Mouse (Mus musculus): ENCODE results near the gene 2410004P03Rik. TPM values are rescaled to one million over a fixed set of nuclear protein-coding genes. Genes with fewer than 3 reads are reported as not detected.

Gene 2410004P03Rik
- total and polyA plus RNA-seq, 3 experiments, result 0.09 TPM; not detected in 2

DNA sequence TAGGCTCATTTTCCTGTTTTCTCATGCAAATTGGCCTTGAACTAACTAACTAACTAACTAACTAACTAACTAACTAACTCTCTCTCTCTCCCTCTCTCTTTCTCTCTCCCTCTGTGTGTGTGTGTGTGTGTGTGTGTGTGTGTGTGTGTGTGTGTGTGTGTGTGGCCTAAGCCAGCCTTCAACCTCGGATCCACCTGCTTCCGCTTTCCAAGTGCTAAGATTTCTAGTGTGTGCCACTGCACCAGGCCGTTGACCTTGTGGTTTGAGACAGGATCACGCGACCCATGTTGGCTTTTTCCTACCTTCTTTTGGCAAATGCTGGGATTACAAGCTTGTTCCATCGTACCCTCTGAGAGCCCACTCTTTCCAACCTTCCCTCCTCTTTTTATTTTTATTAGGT lies 10.9 kb downstream of the 2410004P03Rik start (continued):
- peak; percentile 56; the same call in 1 of the 2 replicates for TF ChIP-seq EP300 (IDR thresholded peaks at IDR 0.05; ENCODE audit: low read length)
- TF ChIP-seq MAX (IDR thresholded peaks at IDR 0.05; ENCODE audit: low read length), result no peak; the same call in 1 of the 2 replicates
- TF ChIP-seq NRF1 (IDR thresholded peaks at IDR 0.05; ENCODE audit: low read depth, low read length), result no peak
- no peak for TF ChIP-seq USF1 (IDR thresholded peaks at IDR 0.05; ENCODE audit: low read depth, low read length)
- TF ChIP-seq IRF4 (IDR thresholded peaks at IDR 0.05; ENCODE audit: low read depth, low read length), result peak; percentile 30; the same call in 1 of the 2 replicates
- no peak for TF ChIP-seq TBP (conservative IDR thresholded peaks at IDR 0.05; ENCODE audit: low read depth, low read length)
- TF ChIP-seq UBTF (IDR thresholded peaks at IDR 0.05; ENCODE audit: low read depth, low read length), result no peak
- 0 out of 2 replicates have a peak, but pooled peaks have one; percentile 27 for TF ChIP-seq RCOR1 (conservative IDR thresholded peaks at IDR 0.05; ENCODE audit: low read depth, low read length)
- TF ChIP-seq SIN3A (IDR thresholded peaks at IDR 0.05; ENCODE audit: low read length), result peak; percentile 70; the same call in 1 of the 2 replicates
- no peak for TF ChIP-seq HCFC1 (IDR thresholded peaks at IDR 0.05; ENCODE audit: low read depth, low read length)
- no peak for TF ChIP-seq ZNF384 (IDR thresholded peaks at IDR 0.05; ENCODE audit: low read depth, low read length)
- peak; percentile 87; the same call in 1 of the 2 replicates for TF ChIP-seq CHD1 (IDR thresholded peaks at IDR 0.05; ENCODE audit: low read depth, low read length)
- no peak for TF ChIP-seq ZKSCAN1 (IDR thresholded peaks at IDR 0.05; ENCODE audit: borderline replicate concordance, low read depth, low read length)

DNA sequence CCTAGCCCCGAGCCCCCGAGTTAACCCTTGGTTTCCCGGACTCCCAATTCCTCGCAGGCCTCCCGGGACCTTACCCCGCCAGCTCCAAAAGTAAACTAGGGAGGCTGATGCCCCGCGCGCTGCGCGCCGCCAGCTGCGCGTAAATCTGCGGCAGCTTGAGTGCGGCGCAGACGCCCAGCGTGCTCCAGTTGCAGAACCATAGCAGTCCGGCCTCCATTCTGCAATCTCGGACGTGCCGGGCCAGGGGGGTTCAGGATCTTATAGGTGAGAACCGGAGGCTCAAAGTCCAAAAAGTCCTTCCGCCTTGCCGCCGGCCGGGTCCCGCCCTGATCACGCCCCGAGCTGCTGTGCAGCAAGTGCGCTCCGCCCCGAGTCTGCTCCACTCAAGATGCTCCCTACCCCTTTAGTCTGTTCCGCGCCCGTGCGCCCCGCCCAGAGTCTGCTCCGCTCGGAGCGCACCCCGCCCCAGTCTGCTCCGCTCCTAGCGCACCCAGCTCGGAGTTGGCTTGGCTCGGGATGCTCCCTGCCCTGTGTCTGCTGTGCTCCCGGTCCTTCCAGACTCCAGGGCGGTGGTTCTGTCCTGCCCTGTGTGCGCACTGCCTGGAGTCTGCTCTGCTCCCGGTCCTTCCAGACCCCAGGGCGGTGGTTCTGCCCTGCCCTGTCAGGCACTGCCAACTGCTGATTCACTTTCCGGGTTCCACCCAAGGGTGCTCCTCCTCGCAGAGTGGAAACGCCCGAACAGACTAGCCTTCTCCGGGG lies 11.6 kb downstream of the 2410004P03Rik start, which contains the start of gene Pqlc3:
Gene Pqlc3 (minus strand): TSS at position 670 of the 759 bp plus-strand sequence.
- in situ Hi-C loops (cut with MboI; ENCODE audit: low pct_ligation_motif_present, low pct_unique_long_range_greater_than_20kb, low sequenced_read_pairs) (no loop called here), dilution Hi-C loops (cut with MboI; ENCODE audit: extremely low pct_ligation_motif_present, extremely low pct_unique_long_range_greater_than_20kb, low sequenced_read_pairs) (no loop called here)
- TF ChIP-seq POLR2AphosphoS2 (IDR thresholded peaks at IDR 0.05; ENCODE audit: low read depth, low read length), result no peak
- TF ChIP-seq NELFE (IDR thresholded peaks at IDR 0.05; ENCODE audit: low read depth, low read length), result peak; percentile 62; the same call in 1 of the 2 replicates
- TF ChIP-seq SIN3A (IDR thresholded peaks at IDR 0.05; ENCODE audit: low read length), result peak; percentile 67; the same call in 1 of the 2 replicates
- no peak; the same call in 1 of the 2 replicates for TF ChIP-seq MXI1 (IDR thresholded peaks at IDR 0.05; ENCODE audit: low read depth, low read length)
- peak; percentile 63 for TF ChIP-seq MAZ (IDR thresholded peaks at IDR 0.05; ENCODE audit: low read depth, low read length)
- peak; percentile 67 for TF ChIP-seq POLR2A (IDR thresholded peaks at IDR 0.05; ENCODE audit: low read depth, low read length)
- TF ChIP-seq TCF12 (IDR thresholded peaks at IDR 0.05; ENCODE audit: low read depth, low read length), result peak; percentile 50; the same call in 1 of the 2 replicates
- TF ChIP-seq CTCF (conservative IDR thresholded peaks at IDR 0.05 in 1 of 2, IDR thresholded peaks at IDR 0.05 in 1 of 2; ENCODE audit: low read depth in 2 of 2, low read length in 2 of 2), result no peak
- no peak for TF ChIP-seq MAX (IDR thresholded peaks at IDR 0.05; ENCODE audit: low read length)
- TF ChIP-seq IRF4 (IDR thresholded peaks at IDR 0.05; ENCODE audit: low read depth, low read length), result 0 out of 2 replicates have a peak, but pooled peaks have one; percentile 5
- TF ChIP-seq CHD1 (IDR thresholded peaks at IDR 0.05; ENCODE audit: low read depth, low read length), result no peak; the same call in 1 of the 2 replicates
- TF ChIP-seq JUND (conservative IDR thresholded peaks at IDR 0.05; ENCODE audit: low read depth, low read length), result no peak
- TF ChIP-seq ZMIZ1 (IDR thresholded peaks at IDR 0.05; ENCODE audit: low read depth, low read length), result peak; percentile 22; the same call in 1 of the 2 replicates
- TF ChIP-seq BHLHE40 (IDR thresholded peaks at IDR 0.05; ENCODE audit: low read depth, low read length), result peak; percentile 34; the same call in 1 of the 2 replicates
- TF ChIP-seq ELF1 (IDR thresholded peaks at IDR 0.05; ENCODE audit: low read depth, low read length), result peak; percentile 78
- peak; percentile 58 for TF ChIP-seq NRF1 (IDR thresholded peaks at IDR 0.05; ENCODE audit: low read depth, low read length)
- H3K27me3 ChIP-seq (replicated peaks), result no peaks in the 10 kb centered on the region
- H3K9me3 ChIP-seq (replicated peaks; ENCODE audit: low read length), result no peaks in the 10 kb centered on the region
- peak within 1 kb of the TSS; percentile 72 to 79 (median 75) for H3K4me3 ChIP-seq (replicated peaks in 1 of 3; ENCODE audit: low read depth in 2 of 3, low read length in 2 of 3, poor library complexity in 1 of 3)
- H3K4me1 ChIP-seq (ENCODE audit: control insufficient read depth in 1 of 2, insufficient read depth in 2 of 2), result peaks cover 23 to 56% of the 10 kb centered on the region in 2 experiments
- peak; percentile 86 for DNase-seq (ENCODE audit: extremely low read depth)
- peak within 1 kb of the TSS; percentile 72 for H3K9ac ChIP-seq (ENCODE audit: insufficient read depth, low read depth)
- H3K4me2 ChIP-seq (ENCODE audit: insufficient read depth, low read depth, poor library complexity, severe bottlenecking), result peak within 1 kb of the TSS; percentile 66
- no peaks in the 10 kb centered on the region for H3K79me2 ChIP-seq (replicated peaks; ENCODE audit: control insufficient read depth, extremely low read depth, insufficient read depth, poor library complexity, severe bottlenecking)
- peak within 1 kb of the TSS; percentile 73 for H3K27ac ChIP-seq (ENCODE audit: insufficient read depth, low read depth)
- H3K36me3 ChIP-seq (replicated peaks in 1 of 2; ENCODE audit: control insufficient read depth in 1 of 2, insufficient read depth in 1 of 2, low read length in 1 of 2), result peaks cover 10 to 22% of the 10 kb centered on the region in 2 experiments
